Mouse (Mus musculus) hindbrain, embryonic 11.5 days (tissue): Measurements from ENCODE around the gene Capn15. TPM values are rescaled to one million over a fixed set of nuclear protein-coding genes. Genes with fewer than 3 reads are reported as not detected.

Source experiments
- ATAC-seq: fragments of 200-750 bp; cut with Nextera tagmentation; 2 replicates; pipeline ENCODE4 v1.8.0; 2017; ENCODE audit warnings: mild to moderate bottlenecking, moderate TSS enrichment, moderate library complexity; ENCODE audit not compliant: low FRiP score
- DNase-seq: peaks from one replicate; pipeline ENCODE4 v3.0.0-alpha.2; 2015; ENCODE audit warnings: low spot score
- H3K27ac ChIP-seq: fragments of 300-500 bp; sonication (generic); 2 replicates; pipeline ENCODE4 v1.5.1; 2014; ENCODE audit warnings: mild to moderate bottlenecking, low read depth, low read length
- H3K27me3 ChIP-seq: fragments of 300-500 bp; sonication (generic); 2 replicates; pipeline ENCODE4 v1.6.1; 2014; ENCODE audit warnings: mild to moderate bottlenecking, low read length, moderate library complexity, mixed read lengths; ENCODE audit not compliant: control insufficient read depth, insufficient read depth
- H3K36me3 ChIP-seq: fragments of 300-500 bp; sonication (generic); 2 replicates; pipeline ENCODE4 v1.6.1; 2014; ENCODE audit warnings: mild to moderate bottlenecking, low read length, moderate library complexity, mixed read lengths; ENCODE audit not compliant: control insufficient read depth, insufficient read depth
- H3K4me1 ChIP-seq: fragments of 300-500 bp; sonication (generic); replicated peaks from 2 replicates; pipeline ENCODE4 v1.6.1; 2014; ENCODE audit warnings: low read length, mixed read lengths; ENCODE audit not compliant: control insufficient read depth, insufficient read depth
- H3K4me2 ChIP-seq: fragments of 300-500 bp; sonication (generic); replicated peaks from 2 replicates; pipeline ENCODE4 v1.6.1; 2014; ENCODE audit warnings: mild to moderate bottlenecking, low read depth, low read length
- H3K4me3 ChIP-seq: fragments of 300-500 bp; sonication (generic); 2 replicates; pipeline ENCODE4 v1.5.1; 2014; ENCODE audit warnings: low read depth, low read length
- H3K9ac ChIP-seq: fragments of 300-500 bp; sonication (generic); 2 replicates; pipeline ENCODE4 v1.6.1; 2014; ENCODE audit warnings: low read depth, low read length
- H3K9me3 ChIP-seq: fragments of 300-500 bp; sonication (generic); 2 replicates; pipeline ENCODE4 v1.6.1; 2016; ENCODE audit warnings: low read length; ENCODE audit not compliant: control insufficient read depth
- WGBS: fragments of 180-500 bp; shearing (Covaris S2); extraction: QIAGEN DNeasy Blood & Tissue Kit; methylation state at CpG from one replicate; pipeline ENCODE4 v1.1.7; 2014; 5-methylcytosine and 5-hydroxymethylcytosine counted together
- polyA plus RNA-seq: library from polyadenylated mRNA; unstranded; fragments of >200 nt; fragmentation: Nextera tagmentation; extraction: Ambion mirVana; gene quantifications from 2 replicates; pipeline ENCODE4 v1.2.1, GENCODE M21; 2014

Capn15 gene
- polyA plus RNA-seq, 1 experiment from 2014 or later, result 19.5 TPM

- peaks cover 3% of the 10 kb centered on the region; the same call in 1 of the 2 replicates for H3K4me1 ChIP-seq
- no peak for DNase-seq
- no peak for ATAC-seq
- peaks cover 21% of the 10 kb centered on the region for H3K27me3 ChIP-seq
- H3K36me3 ChIP-seq, result 0 out of 2 replicates have a peak, but pooled peaks cover 6% of the 10 kb centered on the region
- no peak overlapping the region for H3K9ac ChIP-seq
- H3K4me3 ChIP-seq, result no peak overlapping the region
- H3K27ac ChIP-seq, result no peak overlapping the region
- WGBS, result 82% methylated on average over 7 of the region's 7 CpGs
- H3K9me3 ChIP-seq, result no peaks in the 10 kb centered on the region
- H3K4me2 ChIP-seq, result no peak overlapping the region
Observed at GRCm38 (mm10) chr17:25956201-25956600, 29.4 kb downstream of the Capn15 start.

DNA sequence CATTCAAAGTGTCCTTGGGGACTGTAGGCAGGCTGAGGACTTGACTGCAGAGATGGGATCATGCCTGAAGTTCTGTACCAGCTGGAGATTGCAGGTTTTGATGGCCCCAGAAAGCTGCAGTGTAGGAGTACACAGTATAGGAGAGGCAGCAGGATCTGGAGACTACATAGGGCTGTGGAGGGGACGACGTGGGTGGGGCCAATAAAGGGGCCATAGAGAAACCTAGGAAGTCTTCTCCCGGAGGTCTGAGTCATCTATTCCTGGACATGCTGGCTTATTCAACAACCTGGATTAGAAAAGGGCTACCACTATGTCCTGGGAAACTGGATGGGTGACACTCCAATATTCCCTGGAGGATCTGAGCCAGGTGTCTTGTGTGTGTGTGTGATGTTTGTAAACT is 29.9 kb downstream of the Capn15 start:
- Histone ChIP-seq H3K36me3 (0 out of 2 replicates have a peak, but pooled peaks cover 6% of the 10 kb centered on the region), H3K27me3 (peaks cover 26% of the 10 kb centered on the region), H3K9ac (no peak overlapping the region), H3K4me3 (no peak overlapping the region), H3K4me1 (peaks cover 3% of the 10 kb centered on the region; the same call in 1 of the 2 replicates), H3K4me2 (no peak overlapping the region), H3K27ac (no peak overlapping the region), H3K9me3 (no peaks in the 10 kb centered on the region)
- WGBS, result 84% methylated on average over 3 of the region's 3 CpGs
- DNase-seq, result no peak
- no peak for ATAC-seq

- Histone ChIP-seq H3K4me3 (no peak overlapping the region), H3K36me3 (0 out of 2 replicates have a peak, but pooled peaks cover 4% of the 10 kb centered on the region), H3K4me1 (peaks cover 3% of the 10 kb centered on the region; the same call in 1 of the 2 replicates), H3K27ac (no peak overlapping the region), H3K27me3 (peaks cover 35% of the 10 kb centered on the region), H3K9ac (no peak overlapping the region), H3K4me2 (no peak overlapping the region), H3K9me3 (no peaks in the 10 kb centered on the region)
- WGBS, result 96% methylated on average over 2 of the region's 2 CpGs
- ATAC-seq (no peak), DNase-seq (no peak)
Observed at GRCm38 (mm10) chr17:25954671-25955070, 30.9 kb downstream of the Capn15 start.

- H3K9me3 ChIP-seq, result no peaks in the 10 kb centered on the region
- peaks cover 3% of the 10 kb centered on the region; the same call in 1 of the 2 replicates for H3K4me1 ChIP-seq
- no peak overlapping the region for H3K4me3 ChIP-seq
- no peak overlapping the region for H3K4me2 ChIP-seq
- DNase-seq, result no peak
- WGBS, result 83% methylated on average over 5 of the region's 5 CpGs
- H3K27ac ChIP-seq, result no peak overlapping the region
- H3K36me3 ChIP-seq, result no peaks in the 10 kb centered on the region
- H3K27me3 ChIP-seq, result peaks cover 35% of the 10 kb centered on the region
- H3K9ac ChIP-seq, result no peak overlapping the region
- ATAC-seq, result no peak
Observed at GRCm38 (mm10) chr17:25953161-25953560, 32.4 kb downstream of the Capn15 start.

DNA sequence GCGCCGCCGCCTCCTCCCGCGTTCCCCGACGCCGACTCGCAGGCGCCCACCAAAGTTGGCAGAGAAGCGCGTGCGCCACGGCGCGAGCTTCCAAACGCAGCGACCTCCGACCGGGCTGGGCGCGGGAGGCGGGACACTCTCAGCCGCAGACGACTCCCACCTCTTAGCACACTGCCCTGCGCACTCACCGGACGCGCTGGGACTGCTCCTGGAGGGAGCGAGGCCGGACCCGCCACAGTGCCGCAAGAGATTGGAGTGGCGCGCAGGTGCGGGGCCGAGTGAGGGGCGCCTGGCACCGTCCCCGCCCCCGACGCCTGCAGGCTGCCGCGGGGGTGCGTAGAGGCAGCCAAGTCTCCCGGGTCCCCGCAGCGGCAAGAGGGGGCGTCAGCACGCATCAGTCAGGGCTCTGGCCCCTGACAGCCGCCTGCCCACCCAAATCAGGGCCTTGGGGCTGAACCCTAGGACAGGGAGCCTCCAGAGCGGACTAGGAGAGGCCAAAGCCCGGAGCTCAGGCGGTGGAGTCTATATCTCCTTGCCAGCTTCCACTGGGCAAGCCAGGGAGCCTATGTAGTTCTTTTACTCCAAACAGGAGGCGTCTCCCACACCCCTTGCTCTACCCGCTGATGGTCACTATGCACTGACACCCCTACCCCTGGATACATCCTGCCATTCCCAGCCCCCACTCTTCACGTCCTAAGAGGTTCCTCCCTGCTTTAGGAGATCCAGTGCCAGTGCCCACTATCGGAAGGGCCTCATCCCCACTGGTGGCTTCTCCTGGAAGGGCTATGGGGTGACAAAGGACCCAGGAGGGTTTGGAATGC is 33.6 kb downstream of the Capn15 start, which contains the start of gene A930017K11Rik:
Gene A930017K11Rik, minus strand, starts transcription at position 763 of the 821 bp plus-strand sequence.
- Histone ChIP-seq H3K4me1 (peaks cover 3% of the 10 kb centered on the region; the same call in 1 of the 2 replicates), H3K4me2 (peak within 1 kb of the TSS; percentile 52), H3K27me3 (peaks cover 35% of the 10 kb centered on the region), H3K36me3 (no peaks in the 10 kb centered on the region), H3K27ac (no peak within 1 kb of the TSS), H3K9ac (no peak within 1 kb of the TSS), H3K9me3 (no peaks in the 10 kb centered on the region), H3K4me3 (peak within 1 kb of the TSS; percentile 31)
- DNase-seq (peak; percentile 33), ATAC-seq (no peak)
- WGBS, result 2% methylated on average over 58 of the region's 58 CpGs

DNA sequence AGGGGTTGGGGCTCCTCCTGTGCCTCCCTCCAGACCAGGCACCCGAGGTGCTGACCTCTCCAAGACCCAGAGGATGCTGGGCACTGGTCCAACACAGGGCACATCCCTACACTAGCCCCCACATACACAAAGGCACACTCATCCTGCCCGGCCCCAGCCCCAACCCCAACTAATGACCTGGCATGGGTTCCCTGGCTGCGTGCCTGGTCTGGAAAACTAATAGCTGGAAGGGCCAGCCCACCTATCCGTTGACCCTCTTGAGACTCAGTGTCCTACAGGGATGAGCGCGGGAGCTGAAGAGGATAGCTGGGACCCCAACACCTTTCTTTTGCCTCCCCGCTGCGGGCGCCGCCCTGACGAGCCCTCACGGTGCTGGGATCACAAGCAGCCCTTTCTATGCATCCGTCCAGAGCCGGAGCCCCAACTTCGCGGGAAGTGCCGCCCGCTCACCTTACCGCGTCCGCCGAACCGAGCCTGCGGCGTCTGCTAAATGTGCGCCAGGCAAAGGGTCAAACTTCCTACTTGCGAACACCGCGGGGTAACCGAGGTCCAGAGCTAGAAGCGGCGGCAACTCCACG is 34.3 kb downstream of the Capn15 start:
- peak overlapping the region; percentile 31 for H3K4me3 ChIP-seq
- WGBS, result under 1% methylated on average over 33 of the region's 33 CpGs
- H3K27me3 ChIP-seq, result peaks cover 35% of the 10 kb centered on the region
- H3K4me1 ChIP-seq, result peaks cover 3% of the 10 kb centered on the region; the same call in 1 of the 2 replicates
- no peaks in the 10 kb centered on the region for H3K9me3 ChIP-seq
- H3K27ac ChIP-seq, result no peak overlapping the region
- H3K9ac ChIP-seq, result no peak overlapping the region
- DNase-seq, result peak; percentile 15
- peak overlapping the region; percentile 52 for H3K4me2 ChIP-seq
- no peak for ATAC-seq
- H3K36me3 ChIP-seq, result no peaks in the 10 kb centered on the region

DNA sequence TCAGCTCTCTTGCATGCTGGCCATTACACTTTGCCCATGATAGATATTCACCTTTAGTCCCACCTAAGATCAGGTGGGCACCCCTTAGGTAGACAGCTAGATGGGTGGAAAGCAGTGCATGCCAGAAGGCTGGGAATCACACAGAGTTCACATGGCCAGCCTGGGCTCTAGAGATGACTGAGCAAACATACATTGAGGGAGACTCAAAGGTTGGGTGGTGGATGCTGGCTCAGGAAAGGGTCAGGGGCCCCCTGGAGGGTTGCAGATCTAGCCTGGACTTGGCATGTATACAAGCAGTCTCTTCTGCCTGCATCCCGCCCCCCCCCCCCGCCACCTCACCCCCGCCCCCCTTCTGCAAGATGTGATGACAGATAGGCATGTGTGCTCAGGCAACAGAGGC is 34.9 kb downstream of the Capn15 start:
- Histone ChIP-seq H3K36me3 (no peaks in the 10 kb centered on the region), H3K4me2 (no peak overlapping the region), H3K27me3 (peaks cover 35% of the 10 kb centered on the region), H3K9me3 (no peaks in the 10 kb centered on the region), H3K4me1 (peaks cover 3% of the 10 kb centered on the region; the same call in 1 of the 2 replicates), H3K27ac (no peak overlapping the region), H3K4me3 (no peak overlapping the region), H3K9ac (no peak overlapping the region)
- no peak for DNase-seq
- 7% methylated on average over 3 of the region's 3 CpGs for WGBS
- no peak for ATAC-seq

- peaks cover 5% of the 10 kb centered on the region; the same call in 1 of the 2 replicates for H3K4me1 ChIP-seq
- H3K27ac ChIP-seq, result no peak overlapping the region
- no peak overlapping the region for H3K4me3 ChIP-seq
- H3K36me3 ChIP-seq, result no peaks in the 10 kb centered on the region
- no peaks in the 10 kb centered on the region for H3K9me3 ChIP-seq
- peaks cover 35% of the 10 kb centered on the region for H3K27me3 ChIP-seq
- WGBS, result 75% methylated on average over 5 of the region's 5 CpGs
- no peak overlapping the region for H3K9ac ChIP-seq
- ATAC-seq (no peak), DNase-seq (no peak)
- H3K4me2 ChIP-seq, result no peak overlapping the region
Observed at GRCm38 (mm10) chr17:25949981-25950380, 35.6 kb downstream of the Capn15 start.
